Mouse (Mus musculus): ENCODE data around the gene Pls1.

DNA sequence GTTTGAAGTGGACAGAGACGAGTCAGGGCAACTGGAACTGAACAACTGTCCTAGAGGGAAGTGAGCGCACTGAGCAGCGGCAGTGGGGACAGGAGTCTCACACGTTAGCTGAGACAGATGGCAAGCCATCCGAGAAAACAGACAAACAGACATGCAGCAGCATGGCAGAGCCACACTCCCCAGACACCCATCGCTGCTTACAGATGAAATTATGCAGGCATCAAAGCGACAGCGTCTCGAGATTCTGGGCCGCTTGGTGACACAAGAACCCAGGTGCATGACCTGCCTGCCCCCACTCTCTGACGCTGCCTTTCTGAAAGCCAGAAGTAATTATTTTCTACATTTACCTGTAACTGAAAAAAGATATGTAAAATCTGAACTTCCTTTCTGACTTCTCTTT is 6.6 kb upstream of the Pls1 start:
- no peak for TF ChIP-seq CTCF (IDR thresholded peaks at IDR 0.05; ENCODE audit: borderline replicate concordance, insufficient read depth, low read length)
- no peak for TF ChIP-seq POLR2A (IDR thresholded peaks at IDR 0.05; ENCODE audit: low read depth, low read length)

Measured in embryonic fibroblast, embryonic 13.5 days (primary cell).